Mouse (Mus musculus): Measurements from ENCODE around the gene Gm10436.
"Not testable (repeated sequence)": the region's sequence is repeated elsewhere in the genome, so short reads cannot be mapped to it uniquely, and the experiment has no call there.

Gene Gm10436

DNA sequence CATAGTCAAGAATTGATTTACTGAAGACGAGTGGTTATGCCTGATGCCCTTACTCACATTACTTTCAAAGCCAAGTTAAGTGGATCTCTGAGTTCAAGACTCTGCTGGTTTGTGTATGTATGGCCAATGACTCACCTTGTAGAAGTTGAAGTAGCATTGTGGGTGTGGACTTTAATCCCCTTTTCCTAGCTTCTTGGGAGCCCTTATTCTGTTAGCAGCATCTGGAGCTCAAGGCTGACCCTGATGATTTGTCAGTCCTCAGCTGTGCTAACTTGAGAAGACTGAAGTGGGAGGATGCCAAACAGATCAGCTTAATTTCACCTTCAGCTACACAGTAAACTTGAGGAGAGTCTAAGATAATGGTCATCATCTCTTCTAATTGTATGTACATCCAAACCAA is at the start of gene Gm10436:
Gene Gm10436, minus strand, starts transcription at position 101 of the 400 bp plus-strand sequence.
- ATAC-seq (ENCODE audit: low TSS enrichment) = not testable (repeated sequence)

DNA sequence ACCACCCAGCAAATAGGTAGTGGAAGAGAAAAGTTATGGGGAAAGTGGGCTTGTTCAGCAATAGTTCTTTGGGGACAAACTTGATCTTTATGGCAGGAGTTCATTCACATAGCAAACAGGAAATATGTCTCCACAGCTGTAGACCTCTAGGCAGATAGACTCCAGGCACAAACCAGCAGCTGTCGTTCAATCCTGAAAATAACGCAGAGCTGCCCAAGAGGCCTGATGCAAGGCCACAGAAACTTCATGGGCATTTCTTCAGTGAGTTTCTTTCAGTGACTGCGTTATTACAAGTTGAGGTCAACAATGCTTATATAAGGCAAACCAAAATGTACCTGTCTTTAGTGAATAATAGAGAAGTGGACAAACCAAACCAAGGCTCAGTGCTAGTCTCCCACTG is 37.5 kb upstream of the Gm10436 start:
- no peak for ATAC-seq (ENCODE audit: low TSS enrichment)

DNA sequence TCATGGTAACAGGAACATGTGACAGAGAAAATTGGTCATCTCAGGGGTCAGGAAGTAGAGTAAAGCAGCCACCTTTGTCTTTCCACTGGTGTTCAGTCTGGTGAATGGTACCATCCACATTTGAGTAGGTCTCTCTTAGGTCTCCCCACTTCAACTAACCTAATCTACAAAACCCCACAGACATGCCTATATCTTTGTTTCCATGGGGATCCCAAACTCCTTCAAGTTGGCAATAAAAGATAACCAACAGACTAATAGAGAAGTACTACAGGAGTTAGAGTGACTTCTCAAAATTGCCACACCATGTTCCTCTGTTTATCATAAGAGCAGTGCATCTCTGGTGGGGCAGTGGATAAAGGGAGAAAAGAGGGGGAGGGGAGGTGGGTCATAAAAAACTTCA is 36.2 kb upstream of the Gm10436 start:
- not testable (repeated sequence) for ATAC-seq (ENCODE audit: low TSS enrichment)

DNA sequence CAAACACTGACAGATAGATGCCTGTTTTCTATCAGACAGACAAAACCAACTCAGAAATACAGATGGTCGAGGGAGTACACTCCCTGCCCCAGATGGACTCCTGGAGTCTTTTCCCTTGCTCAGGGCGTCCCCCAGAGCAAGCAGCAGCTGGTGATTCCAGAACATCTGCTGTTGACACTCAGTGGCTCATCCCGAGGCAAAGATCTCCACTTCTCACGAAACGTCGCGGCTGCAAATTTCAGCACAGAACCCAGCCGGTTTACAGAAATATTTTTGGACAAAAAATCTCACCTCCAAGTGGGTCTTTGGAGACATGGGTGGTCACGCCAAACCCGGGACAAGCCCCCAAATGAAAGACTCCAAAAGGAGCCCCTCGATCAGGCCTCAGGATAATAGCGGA is 32.7 kb upstream of the Gm10436 start:
- no peak for ATAC-seq (ENCODE audit: low TSS enrichment)

DNA sequence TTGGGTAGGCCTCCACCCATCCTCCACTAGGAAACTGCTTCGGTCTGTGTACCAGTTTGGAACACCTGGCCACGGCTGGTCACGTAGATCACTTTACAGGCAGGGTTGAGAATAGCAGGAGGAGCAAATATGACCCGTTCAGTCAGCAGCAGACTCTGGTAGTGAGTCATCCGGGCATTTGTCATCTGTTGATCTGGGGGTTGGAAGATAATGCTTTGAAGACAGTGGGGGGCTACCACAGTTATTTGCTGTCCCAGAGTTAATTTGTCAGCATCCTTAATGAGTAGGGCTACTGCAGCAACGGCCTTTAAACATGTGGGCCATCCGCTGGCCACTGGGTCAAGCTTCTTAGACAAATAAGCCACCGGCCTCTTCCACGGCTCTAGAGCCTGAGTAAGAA is 29.6 kb upstream of the Gm10436 start:
- ATAC-seq (ENCODE audit: low TSS enrichment) = not testable (repeated sequence)

DNA sequence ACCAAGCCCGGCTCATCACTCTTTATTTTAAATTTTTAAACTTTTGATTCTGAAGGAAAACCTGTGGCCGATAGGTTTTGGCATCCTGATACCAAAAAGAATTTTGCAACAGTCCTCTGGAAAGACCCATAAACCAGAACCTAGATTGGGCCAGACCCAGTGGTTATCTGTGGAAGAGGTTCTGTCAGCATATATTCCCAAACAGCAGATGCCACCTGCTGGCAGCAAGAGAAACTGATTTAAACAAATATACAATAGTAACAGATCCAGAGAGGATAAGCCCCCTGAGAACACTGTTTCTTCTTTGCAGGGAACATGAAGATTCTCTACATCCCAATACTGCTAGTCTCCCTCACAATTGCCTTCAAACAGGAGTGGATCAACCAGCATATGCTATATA is 20.9 kb upstream of the Gm10436 start:
- no peak for ATAC-seq (ENCODE audit: low TSS enrichment)
